Mouse (Mus musculus) skeletal muscle tissue, postnatal 0 days (tissue): ENCODE results near the gene Ptrh1. TPM values are rescaled to one million over a fixed set of nuclear protein-coding genes. Genes with fewer than 3 reads are reported as not detected.

Source experiments
- polyA plus RNA-seq: library from polyadenylated mRNA; unstranded; fragments of >200 nt; fragmentation: Nextera tagmentation; extraction: Ambion mirVana; gene quantifications from 2 replicates; pipeline ENCODE4 v1.2.1, GENCODE M21; 2015

Ptrh1 gene
- polyA plus RNA-seq, result 1.8 TPM in 2 replicates

GRCm38 (mm10) chr2:32775359-32776074 lies at the start of gene Ptrh1, which contains the start of gene Ttc16:
TSS of gene Ptrh1 (plus strand) at chr2:32775786.
TSS of gene Ttc16 (minus strand) at chr2:32775633.

GRCm38 (mm10) chr2:32740916-32741272 lies 34.7 kb upstream of the Ptrh1 start, which contains the start of gene 6330409D20Rik:
TSS of gene 6330409D20Rik (minus strand) at chr2:32741016.

GRCm38 (mm10) chr2:32757056-32757845 lies 18.3 kb upstream of the Ptrh1 start, which contains the start of gene Tor2a:
TSS of gene Tor2a (plus strand) at chr2:32757234.

GRCm38 (mm10) chr2:32784048-32784681 lies 8.6 kb downstream of the Ptrh1 start, which contains the start of gene Cfap157:
TSS of gene Cfap157 (minus strand) at chr2:32784428.

Other genes with a start within 250 kb of the Ptrh1 start
- gene Fam102a, start 240.5 kb upstream of the Ptrh1 start, polyA plus RNA-seq, result 1.8 and 3.1 TPM in 2 replicates
- 50.5 and 51.5 TPM in 2 replicates for gene Dpm2, start 204.9 kb upstream of the Ptrh1 start, polyA plus RNA-seq
- gene Pip5kl1, start 201.0 kb upstream of the Ptrh1 start, polyA plus RNA-seq, result not detected in 2 replicates
- not detected in 2 replicates for gene 9430097D07Rik, start 200.1 kb upstream of the Ptrh1 start, polyA plus RNA-seq
- gene St6galnac4, start 188.7 kb upstream of the Ptrh1 start, polyA plus RNA-seq, result 72.8 and 75.4 TPM in 2 replicates
- 30.5 and 35.3 TPM in 2 replicates for gene St6galnac6, start 176.1 kb upstream of the Ptrh1 start, polyA plus RNA-seq
- 1,121 and 1,290 TPM in 2 replicates for gene Ak1, start 154.0 kb upstream of the Ptrh1 start, polyA plus RNA-seq
- gene Eng, start 129.2 kb upstream of the Ptrh1 start, polyA plus RNA-seq, result 53.3 and 56.7 TPM in 2 replicates
- 16.9 and 17.6 TPM in 2 replicates for gene Fpgs, start 71.6 kb upstream of the Ptrh1 start, polyA plus RNA-seq
- gene Cdk9, start 62.7 kb upstream of the Ptrh1 start, polyA plus RNA-seq, result 39.9 and 45.0 TPM in 2 replicates
- gene Sh2d3c, start 54.7 kb upstream of the Ptrh1 start, polyA plus RNA-seq, result 14.7 and 15.3 TPM in 2 replicates
- 0.28 TPM in 1 of 2 replicates, not detected in the other for gene 6330409D20Rik, start 34.8 kb upstream of the Ptrh1 start, polyA plus RNA-seq
- 25.0 and 32.8 TPM in 2 replicates for gene Tor2a, start 18.6 kb upstream of the Ptrh1 start, polyA plus RNA-seq
- gene Ttc16, start 153 bp upstream of the Ptrh1 start, polyA plus RNA-seq, result 0.13 and 0.16 TPM in 2 replicates
- 0.46 TPM in 1 of 2 replicates, not detected in the other for gene Cfap157, start 8.6 kb downstream of the Ptrh1 start, polyA plus RNA-seq
- 5.3 and 5.5 TPM in 2 replicates for gene Stxbp1, start 71.5 kb downstream of the Ptrh1 start, polyA plus RNA-seq
- 13.5 and 17.2 TPM in 2 replicates for gene Fam129b, start 100.3 kb downstream of the Ptrh1 start, polyA plus RNA-seq
- 83.4 and 90.5 TPM in 2 replicates for gene Rpl12, start 185.8 kb downstream of the Ptrh1 start, polyA plus RNA-seq
- gene Lrsam1, start 185.8 kb downstream of the Ptrh1 start, polyA plus RNA-seq, result 5.9 and 6.7 TPM in 2 replicates
- gene Slc2a8, start 206.3 kb downstream of the Ptrh1 start, polyA plus RNA-seq, result 9.2 and 11.3 TPM in 2 replicates